Mouse (Mus musculus): ENCODE measurements around the gene Cd24a. TPM values are rescaled to one million over a fixed set of nuclear protein-coding genes. Genes with fewer than 3 reads are reported as not detected.

Cd24a gene
- total and polyA plus RNA-seq, 3 experiments: 469 to 2,766 (median 2,120) TPM

DNA sequence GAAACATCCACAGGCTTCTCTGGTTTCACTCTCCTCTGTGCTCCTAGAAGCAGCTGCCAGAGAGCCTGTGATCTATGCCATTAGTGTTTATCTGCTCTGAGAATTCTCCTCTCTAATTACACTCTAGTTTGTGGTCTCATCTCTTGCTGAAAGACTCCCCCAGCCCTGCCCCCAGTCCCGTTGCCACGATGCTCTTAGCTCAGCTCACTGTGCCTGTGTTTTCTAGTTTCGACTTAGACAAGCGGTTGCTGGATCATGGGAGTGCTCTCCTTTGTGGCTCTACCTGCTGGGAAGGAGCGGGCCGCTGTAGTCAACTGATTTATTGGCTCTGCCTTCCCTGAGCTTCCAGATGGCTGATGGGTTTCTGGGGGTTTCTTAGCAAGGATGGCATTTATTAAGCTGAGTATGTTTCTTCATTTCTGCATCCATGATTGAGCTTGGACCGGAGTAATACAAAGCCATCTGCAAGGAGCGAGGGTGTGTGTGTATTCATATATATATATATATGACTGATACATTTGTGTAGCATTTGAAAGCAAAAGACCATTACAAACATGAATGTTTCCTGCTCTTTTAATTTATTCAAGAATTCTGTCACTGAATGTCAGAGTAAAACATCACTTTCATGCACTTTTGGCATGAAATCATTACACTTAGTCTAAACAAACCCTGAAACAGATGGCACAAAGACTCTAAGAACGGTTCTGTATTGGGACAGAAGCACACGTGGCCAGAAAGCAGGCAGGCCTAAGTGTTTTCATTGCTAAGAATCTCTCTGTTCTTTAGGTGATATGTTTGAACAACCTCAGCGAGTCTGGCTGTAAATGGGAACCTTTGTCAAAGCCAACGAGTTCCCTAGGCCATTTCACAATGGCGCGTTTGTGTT lies 23.7 kb downstream of the Cd24a start:
- no peak overlapping the region for H3K9ac ChIP-seq (ENCODE audit: insufficient read depth, low read depth)
- no peak for TF ChIP-seq ZMIZ1 (IDR thresholded peaks at IDR 0.05; ENCODE audit: low read depth, low read length)
- no peak for TF ChIP-seq EP300 (IDR thresholded peaks at IDR 0.05; ENCODE audit: low read length)
- no peak for TF ChIP-seq MYC (IDR thresholded peaks at IDR 0.05; ENCODE audit: low read depth, low read length)
- no peak for TF ChIP-seq SMC3 (IDR thresholded peaks at IDR 0.05; ENCODE audit: low read depth, low read length)
- no peak for TF ChIP-seq RCOR1 (conservative IDR thresholded peaks at IDR 0.05; ENCODE audit: low read depth, low read length)
- TF ChIP-seq NELFE (IDR thresholded peaks at IDR 0.05; ENCODE audit: low read depth, low read length): no peak
- no peak overlapping the region for H3K27ac ChIP-seq (ENCODE audit: insufficient read depth, low read depth)
- no peaks in the 10 kb centered on the region for H3K27me3 ChIP-seq (replicated peaks)
- H3K4me3 ChIP-seq (replicated peaks in 1 of 3; ENCODE audit: low read depth in 2 of 3, low read length in 2 of 3, poor library complexity in 1 of 3): no peak overlapping the region
- in situ Hi-C loops (cut with MboI; ENCODE audit: low pct_ligation_motif_present, low pct_unique_long_range_greater_than_20kb, low sequenced_read_pairs) (no loop called here), dilution Hi-C loops (cut with MboI; ENCODE audit: extremely low pct_ligation_motif_present, extremely low pct_unique_long_range_greater_than_20kb, low sequenced_read_pairs) (no loop called here)
- no peaks in the 10 kb centered on the region for H3K4me1 ChIP-seq (ENCODE audit: control insufficient read depth in 1 of 2, insufficient read depth in 2 of 2)
- H3K9me3 ChIP-seq (replicated peaks; ENCODE audit: low read length): no peaks in the 10 kb centered on the region
- H3K4me2 ChIP-seq (ENCODE audit: insufficient read depth, low read depth, poor library complexity, severe bottlenecking): no peak overlapping the region
- no peaks in the 10 kb centered on the region for H3K79me2 ChIP-seq (replicated peaks; ENCODE audit: control insufficient read depth, extremely low read depth, insufficient read depth, poor library complexity, severe bottlenecking)
- no peaks in the 10 kb centered on the region for H3K36me3 ChIP-seq (replicated peaks in 1 of 2; ENCODE audit: control insufficient read depth in 1 of 2, insufficient read depth in 1 of 2, low read length in 1 of 2)
- DNase-seq (ENCODE audit: extremely low read depth): no peak

DNA sequence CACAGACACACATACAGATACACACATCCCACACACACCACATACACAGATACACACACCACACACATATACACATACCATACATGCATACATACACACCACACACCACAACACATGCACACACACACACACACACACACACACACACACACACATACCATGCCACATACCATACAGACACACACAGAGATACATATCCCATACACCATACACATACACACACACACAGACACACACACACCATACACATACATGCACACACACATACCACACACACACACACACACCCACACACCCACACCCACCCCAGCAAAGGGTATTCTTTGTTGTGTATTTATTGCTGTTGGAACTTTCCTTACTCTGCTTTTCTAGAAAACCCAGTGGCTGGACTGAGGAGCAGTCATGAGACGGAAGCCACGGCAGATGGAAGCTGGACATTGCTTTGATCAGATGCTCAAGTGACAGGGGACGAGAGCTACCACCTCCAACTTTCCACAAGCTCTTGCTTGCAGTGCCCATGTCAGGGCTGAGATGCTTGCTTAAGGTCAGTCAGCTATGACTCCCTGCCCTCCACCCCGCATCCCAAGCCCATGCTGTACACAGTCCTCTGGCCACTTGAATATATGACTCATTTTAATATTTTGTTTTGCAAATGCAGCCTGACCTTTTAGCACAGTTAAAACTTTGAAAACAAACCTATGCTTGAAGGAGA lies 26.0 kb downstream of the Cd24a start:
- dilution Hi-C loops (cut with MboI; ENCODE audit: extremely low pct_ligation_motif_present, extremely low pct_unique_long_range_greater_than_20kb, low sequenced_read_pairs) (no loop called here), in situ Hi-C loops (cut with MboI; ENCODE audit: low pct_ligation_motif_present, low pct_unique_long_range_greater_than_20kb, low sequenced_read_pairs) (no loop called here)
- no peaks in the 10 kb centered on the region for H3K9me3 ChIP-seq (replicated peaks; ENCODE audit: low read length)
- DNase-seq (ENCODE audit: extremely low read depth): no peak
- H3K79me2 ChIP-seq (replicated peaks; ENCODE audit: control insufficient read depth, extremely low read depth, insufficient read depth, poor library complexity, severe bottlenecking): no peaks in the 10 kb centered on the region
- no peaks in the 10 kb centered on the region for H3K4me1 ChIP-seq (ENCODE audit: control insufficient read depth in 1 of 2, insufficient read depth in 2 of 2)
- no peak overlapping the region for H3K4me3 ChIP-seq (replicated peaks in 1 of 3; ENCODE audit: low read depth in 2 of 3, low read length in 2 of 3, poor library complexity in 1 of 3)
- H3K27ac ChIP-seq (ENCODE audit: insufficient read depth, low read depth): no peak overlapping the region
- TF ChIP-seq ZC3H11A (IDR thresholded peaks at IDR 0.05; ENCODE audit: low read depth, low read length): no peak
- TF ChIP-seq E2F4 (IDR thresholded peaks at IDR 0.05; ENCODE audit: insufficient replicate concordance, low read depth, low read length): no peak
- TF ChIP-seq CHD2 (IDR thresholded peaks at IDR 0.05; ENCODE audit: low read length): no peak
- H3K9ac ChIP-seq (ENCODE audit: insufficient read depth, low read depth): no peak overlapping the region
- no peaks in the 10 kb centered on the region for H3K36me3 ChIP-seq (replicated peaks in 1 of 2; ENCODE audit: control insufficient read depth in 1 of 2, insufficient read depth in 1 of 2, low read length in 1 of 2)
- H3K4me2 ChIP-seq (ENCODE audit: insufficient read depth, low read depth, poor library complexity, severe bottlenecking): no peak overlapping the region
- no peaks in the 10 kb centered on the region for H3K27me3 ChIP-seq (replicated peaks)

DNA sequence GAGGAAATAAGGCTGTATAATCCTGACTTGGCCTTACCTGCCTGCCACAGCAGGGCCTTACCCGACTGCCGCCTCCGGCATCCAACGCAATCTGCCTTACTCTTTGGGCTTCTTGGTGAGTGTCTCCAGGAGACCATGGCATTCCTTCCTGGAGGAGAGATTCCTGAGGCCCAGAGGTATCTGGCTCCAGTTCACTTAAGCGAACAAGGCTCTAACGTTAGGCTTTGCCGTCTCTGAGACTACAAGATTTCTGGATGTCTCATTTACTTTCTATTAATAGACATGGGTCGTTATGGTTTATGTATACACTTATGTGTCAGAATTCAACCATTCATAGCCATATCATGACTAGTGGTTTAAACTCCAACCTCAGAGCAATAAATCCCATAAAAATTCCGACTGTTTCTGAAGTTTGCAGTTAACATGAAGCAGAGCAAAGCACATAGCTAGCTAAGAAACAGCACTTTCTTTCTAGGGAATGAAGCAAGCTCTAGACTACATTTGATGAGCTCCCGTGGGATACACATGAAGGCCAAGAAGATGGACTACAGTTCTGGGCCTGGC lies 26.7 kb downstream of the Cd24a start:
- H3K9me3 ChIP-seq (replicated peaks; ENCODE audit: low read length): no peaks in the 10 kb centered on the region
- no peak overlapping the region for H3K4me2 ChIP-seq (ENCODE audit: insufficient read depth, low read depth, poor library complexity, severe bottlenecking)
- H3K9ac ChIP-seq (ENCODE audit: insufficient read depth, low read depth): no peak overlapping the region
- no peaks in the 10 kb centered on the region for H3K27me3 ChIP-seq (replicated peaks)
- H3K4me1 ChIP-seq (ENCODE audit: control insufficient read depth in 1 of 2, insufficient read depth in 2 of 2): no peaks in the 10 kb centered on the region
- DNase-seq (ENCODE audit: extremely low read depth): no peak
- no peaks in the 10 kb centered on the region for H3K36me3 ChIP-seq (replicated peaks in 1 of 2; ENCODE audit: control insufficient read depth in 1 of 2, insufficient read depth in 1 of 2, low read length in 1 of 2)
- dilution Hi-C loops (cut with MboI; ENCODE audit: extremely low pct_ligation_motif_present, extremely low pct_unique_long_range_greater_than_20kb, low sequenced_read_pairs): no loop called here
- in situ Hi-C loops (cut with MboI; ENCODE audit: low pct_ligation_motif_present, low pct_unique_long_range_greater_than_20kb, low sequenced_read_pairs): no loop called here
- no peaks in the 10 kb centered on the region for H3K79me2 ChIP-seq (replicated peaks; ENCODE audit: control insufficient read depth, extremely low read depth, insufficient read depth, poor library complexity, severe bottlenecking)
- H3K27ac ChIP-seq (ENCODE audit: insufficient read depth, low read depth): no peak overlapping the region
- no peak overlapping the region for H3K4me3 ChIP-seq (replicated peaks in 1 of 3; ENCODE audit: low read depth in 2 of 3, low read length in 2 of 3, poor library complexity in 1 of 3)
- TF ChIP-seq UBTF (IDR thresholded peaks at IDR 0.05; ENCODE audit: low read depth, low read length) (no peak), CHD1 (IDR thresholded peaks at IDR 0.05; ENCODE audit: low read depth, low read length) (no peak), POLR2AphosphoS2 (IDR thresholded peaks at IDR 0.05; ENCODE audit: low read depth, low read length) (no peak), TCF12 (IDR thresholded peaks at IDR 0.05; ENCODE audit: low read depth, low read length) (no peak), TBP (conservative IDR thresholded peaks at IDR 0.05; ENCODE audit: low read depth, low read length) (no peak), IRF4 (IDR thresholded peaks at IDR 0.05; ENCODE audit: low read depth, low read length) (no peak), USF1 (IDR thresholded peaks at IDR 0.05; ENCODE audit: low read depth, low read length) (no peak), KAT2A (IDR thresholded peaks at IDR 0.05; ENCODE audit: insufficient replicate concordance, low read length) (no peak), HCFC1 (IDR thresholded peaks at IDR 0.05; ENCODE audit: low read depth, low read length) (no peak), ZC3H11A (IDR thresholded peaks at IDR 0.05; ENCODE audit: low read depth, low read length) (no peak), MEF2A (IDR thresholded peaks at IDR 0.05; ENCODE audit: borderline replicate concordance, low read depth, low read length) (no peak), CTCF (conservative IDR thresholded peaks at IDR 0.05 in 1 of 2, IDR thresholded peaks at IDR 0.05 in 1 of 2; ENCODE audit: low read depth in 2 of 2, low read length in 2 of 2) (no peak)
